Comparison of ENCODE assay signal across 16 mouse cellular contexts in the genomic region with DNA sequence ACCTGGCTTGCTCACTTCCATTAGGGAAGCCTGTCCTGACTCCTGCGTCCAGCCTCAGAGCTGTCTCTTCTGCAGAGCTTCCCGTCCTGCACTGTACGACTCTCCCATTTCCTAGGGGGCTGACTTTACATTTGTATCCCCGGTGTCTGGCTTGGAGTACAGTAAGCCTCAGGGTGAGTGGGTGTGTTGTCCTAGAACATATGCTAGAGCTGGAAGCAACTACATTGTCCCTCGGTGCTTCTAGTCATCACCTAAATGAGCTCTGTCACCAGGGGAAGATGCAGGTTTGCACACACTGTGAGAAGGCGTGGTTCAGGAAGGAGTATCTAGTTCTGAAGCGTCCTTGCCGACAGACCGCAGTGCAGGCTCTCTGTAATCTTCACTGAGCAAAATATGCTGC. TPM values are rescaled to one million over a fixed set of nuclear protein-coding genes. Genes with fewer than 3 reads are reported as not detected.
"Had no signal": no experiment of that assay in that cellular context is flagged by ENCODE, and none has a peak within 500 bp of the region (broad histone marks: within the 10 kb centered on the region; RNA-seq: fewer than 3 reads in every experiment).

No protein-coding gene starts in this region.

- H3K9me3 ChIP-seq: midbrain, embryonic 10.5 days; neural tube, embryonic 15.5 days had no signal

- H3K27ac ChIP-seq: layer of hippocampus, adult 2 months; left cerebral cortex, adult 2 months; limb, embryonic 12.5 days; midbrain, embryonic 10.5 days; neural tube, embryonic 15.5 days had no signal

- DNase-seq: kidney, adult 11 months; kidney, postnatal 10 days; kidney, postnatal 4 days; midbrain, embryonic 14.5 days; thymus, adult 2 months; thymus, postnatal 25 days had no signal

- H3K4me1 ChIP-seq: midbrain, embryonic 10.5 days; neural tube, embryonic 15.5 days had no signal

- H3K27me3 ChIP-seq: limb, embryonic 12.5 days; neural tube, embryonic 15.5 days had no signal

- H3K9ac ChIP-seq: limb, embryonic 12.5 days; lung, embryonic 14.5 days; neural tube, embryonic 15.5 days had no signal

- H3K4me2 ChIP-seq: limb, embryonic 12.5 days; neural tube, embryonic 15.5 days had no signal

- H3K4me3 ChIP-seq: layer of hippocampus, adult 2 months; left cerebral cortex, adult 2 months; limb, embryonic 12.5 days; midbrain, embryonic 10.5 days; myocyte; neural tube, embryonic 15.5 days had no signal

RNA-seq across cellular contexts. Expression of a gene that starts 23.9 kb away (rescaled TPM):
- total RNA-seq: layer of hippocampus, postnatal 25 days; megakaryocyte, adult 5-6 weeks had no signal
- polyA plus RNA-seq: lung, embryonic 14.5 days; midbrain, embryonic 10.5 days; midbrain, embryonic 14.5 days; neural tube, embryonic 11.5 days had no signal
